Mouse (Mus musculus): ENCODE measurements around the gene Pwwp2b. TPM values are rescaled to one million over a fixed set of nuclear protein-coding genes. Genes with fewer than 3 reads are reported as not detected.

The Pwwp2b gene
- total and polyA plus RNA-seq, 2 experiments from 2014 or later: 3.5 to 4.5 TPM

- ATAC-seq (ENCODE audit: low FRiP score) (no peak), DNase-seq (ENCODE audit: low spot score) (no peak)
- Histone ChIP-seq H3K9me3 (ENCODE audit: low read length) (no peaks in the 10 kb centered on the region), H3K9ac (replicated peaks; ENCODE audit: low read length, poor library complexity, severe bottlenecking) (no peak overlapping the region), H3K27me3 (ENCODE audit: insufficient read depth, low read length) (no peaks in the 10 kb centered on the region), H3K4me2 (ENCODE audit: low read depth, low read length, poor library complexity, severe bottlenecking) (no peak overlapping the region), H3K27ac (ENCODE audit: low read depth, low read length) (no peak overlapping the region), H3K4me3 (ENCODE audit: low read depth, low read length) (no peak overlapping the region), H3K4me1 (ENCODE audit: insufficient read depth, low read length) (0 out of 2 replicates have a peak, but pooled peaks cover 4% of the 10 kb centered on the region), H3K36me3 (ENCODE audit: insufficient read depth, low read length) (no peaks in the 10 kb centered on the region)
- no peak for TF ChIP-seq CTCF (IDR thresholded peaks at IDR 0.05)
- whole genome bisulfite sequencing: 82% methylated on average over 1 of the region's 1 CpGs
Observed at GRCm38 (mm10) chr7:139270738-139271137, 22.5 kb downstream of the Pwwp2b start.

- H3K9me3 ChIP-seq (ENCODE audit: low read length): no peaks in the 10 kb centered on the region
- WGBS: 79% methylated on average over 5 of the region's 5 CpGs
- H3K27me3 ChIP-seq (ENCODE audit: insufficient read depth, low read length): no peaks in the 10 kb centered on the region
- H3K4me2 ChIP-seq (ENCODE audit: low read depth, low read length, poor library complexity, severe bottlenecking): no peak overlapping the region
- no peak for ATAC-seq (ENCODE audit: low FRiP score)
- 0 out of 2 replicates have a peak, but pooled peaks cover 4% of the 10 kb centered on the region for H3K4me1 ChIP-seq (ENCODE audit: insufficient read depth, low read length)
- H3K27ac ChIP-seq (ENCODE audit: low read depth, low read length): no peak overlapping the region
- H3K36me3 ChIP-seq (ENCODE audit: insufficient read depth, low read length): no peaks in the 10 kb centered on the region
- no peak overlapping the region for H3K9ac ChIP-seq (replicated peaks; ENCODE audit: low read length, poor library complexity, severe bottlenecking)
- DNase-seq (ENCODE audit: low spot score): no peak
- H3K4me3 ChIP-seq (ENCODE audit: low read depth, low read length): no peak overlapping the region
- no peak for TF ChIP-seq CTCF (IDR thresholded peaks at IDR 0.05)
Observed at GRCm38 (mm10) chr7:139271871-139272270, 23.6 kb downstream of the Pwwp2b start.

GRCm38 (mm10) chr7:139272639-139273396 is 24.5 kb downstream of the Pwwp2b start:
- Histone ChIP-seq H3K4me3 (ENCODE audit: low read depth, low read length) (no peak overlapping the region), H3K36me3 (ENCODE audit: insufficient read depth, low read length) (no peaks in the 10 kb centered on the region), H3K4me1 (ENCODE audit: insufficient read depth, low read length) (0 out of 2 replicates have a peak, but pooled peaks cover 4% of the 10 kb centered on the region), H3K4me2 (ENCODE audit: low read depth, low read length, poor library complexity, severe bottlenecking) (no peak overlapping the region), H3K9me3 (ENCODE audit: low read length) (no peaks in the 10 kb centered on the region), H3K9ac (replicated peaks; ENCODE audit: low read length, poor library complexity, severe bottlenecking) (no peak overlapping the region), H3K27ac (ENCODE audit: low read depth, low read length) (no peak overlapping the region), H3K27me3 (ENCODE audit: insufficient read depth, low read length) (no peaks in the 10 kb centered on the region)
- 36% methylated on average over 1 of the region's 1 CpGs for WGBS
- ATAC-seq (ENCODE audit: low FRiP score) (no peak), DNase-seq (ENCODE audit: low spot score) (peak; percentile 45)
- no peak for TF ChIP-seq CTCF (IDR thresholded peaks at IDR 0.05)

- DNase-seq (ENCODE audit: low spot score) (no peak), ATAC-seq (ENCODE audit: low FRiP score) (no peak)
- H3K36me3 ChIP-seq (ENCODE audit: insufficient read depth, low read length): no peaks in the 10 kb centered on the region
- H3K9ac ChIP-seq (replicated peaks; ENCODE audit: low read length, poor library complexity, severe bottlenecking): no peak overlapping the region
- H3K4me3 ChIP-seq (ENCODE audit: low read depth, low read length): no peak overlapping the region
- H3K27me3 ChIP-seq (ENCODE audit: insufficient read depth, low read length): no peaks in the 10 kb centered on the region
- WGBS: 74% methylated on average over 2 of the region's 2 CpGs
- H3K4me1 ChIP-seq (ENCODE audit: insufficient read depth, low read length): 0 out of 2 replicates have a peak, but pooled peaks cover 4% of the 10 kb centered on the region
- no peaks in the 10 kb centered on the region for H3K9me3 ChIP-seq (ENCODE audit: low read length)
- no peak overlapping the region for H3K27ac ChIP-seq (ENCODE audit: low read depth, low read length)
- H3K4me2 ChIP-seq (ENCODE audit: low read depth, low read length, poor library complexity, severe bottlenecking): no peak overlapping the region
- no peak for TF ChIP-seq CTCF (IDR thresholded peaks at IDR 0.05)
Observed at GRCm38 (mm10) chr7:139273397-139273719, 25.1 kb downstream of the Pwwp2b start.

- no peak for ATAC-seq (ENCODE audit: low FRiP score)
- 55% methylated on average over 10 of the region's 10 CpGs for WGBS
- TF ChIP-seq CTCF (IDR thresholded peaks at IDR 0.05): no peak
Observed at GRCm38 (mm10) chr7:139275586-139275985, 27.3 kb downstream of the Pwwp2b start.

GRCm38 (mm10) chr7:139276150-139276549 is 27.9 kb downstream of the Pwwp2b start:
- H3K27ac ChIP-seq (ENCODE audit: low read depth, low read length): no peak overlapping the region
- H3K27me3 ChIP-seq (ENCODE audit: insufficient read depth, low read length): no peaks in the 10 kb centered on the region
- H3K4me3 ChIP-seq (ENCODE audit: low read depth, low read length): no peak overlapping the region
- ATAC-seq (ENCODE audit: low FRiP score) (no peak), DNase-seq (ENCODE audit: low spot score) (no peak)
- 83% methylated on average over 10 of the region's 10 CpGs for WGBS
- H3K4me1 ChIP-seq (ENCODE audit: insufficient read depth, low read length): 0 out of 2 replicates have a peak, but pooled peaks cover 4% of the 10 kb centered on the region
- H3K9me3 ChIP-seq (ENCODE audit: low read length): no peaks in the 10 kb centered on the region
- H3K4me2 ChIP-seq (ENCODE audit: low read depth, low read length, poor library complexity, severe bottlenecking): no peak overlapping the region
- no peak overlapping the region for H3K9ac ChIP-seq (replicated peaks; ENCODE audit: low read length, poor library complexity, severe bottlenecking)
- no peaks in the 10 kb centered on the region for H3K36me3 ChIP-seq (ENCODE audit: insufficient read depth, low read length)
- TF ChIP-seq CTCF (IDR thresholded peaks at IDR 0.05): no peak

More at GRCm38 (mm10) chr7:139275586-139275985, 27.3 kb downstream of the Pwwp2b start:
- Histone ChIP-seq H3K27ac (ENCODE audit: low read depth, low read length) (no peak overlapping the region), H3K9me3 (ENCODE audit: low read length) (no peaks in the 10 kb centered on the region), H3K4me3 (ENCODE audit: low read depth, low read length) (no peak overlapping the region), H3K4me2 (ENCODE audit: low read depth, low read length, poor library complexity, severe bottlenecking) (no peak overlapping the region), H3K4me1 (ENCODE audit: insufficient read depth, low read length) (0 out of 2 replicates have a peak, but pooled peaks cover 4% of the 10 kb centered on the region), H3K36me3 (ENCODE audit: insufficient read depth, low read length) (no peaks in the 10 kb centered on the region), H3K27me3 (ENCODE audit: insufficient read depth, low read length) (no peaks in the 10 kb centered on the region), H3K9ac (replicated peaks; ENCODE audit: low read length, poor library complexity, severe bottlenecking) (no peak overlapping the region)
- peak; percentile 35 for DNase-seq (ENCODE audit: low spot score)

Measured in midbrain, postnatal 0 days (tissue).